Mouse (Mus musculus) cortical plate, adult 2 months (tissue): ENCODE results near the gene Ttll1. TPM values are rescaled to one million over a fixed set of nuclear protein-coding genes. Genes with fewer than 3 reads are reported as not detected.
"Not testable (repeated sequence)": the region's sequence is repeated elsewhere in the genome, so short reads cannot be mapped to it uniquely, and the experiment has no call there.

Experiments used
- H3K27ac ChIP-seq: fragments of 200-500 bp; 2 replicates; pipeline ENCODE4 v1.5.1; 2012; ENCODE audit warnings: low read length, control low read depth, inconsistent platforms; ENCODE audit not compliant: insufficient read depth
- H3K4me1 ChIP-seq: fragments of 200-500 bp; 2 replicates; pipeline ENCODE4 v1.6.1; 2011; ENCODE audit warnings: low read length; ENCODE audit not compliant: control insufficient read depth, insufficient read depth
- H3K4me3 ChIP-seq: fragments of 200-500 bp; 2 replicates; pipeline ENCODE4 v1.5.1; 2011; ENCODE audit warnings: mild to moderate bottlenecking, low read length, control low read depth; ENCODE audit not compliant: insufficient read depth
- CTCF ChIP-seq: fragments of 200-500 bp; IDR thresholded peaks from 2 replicates; pipeline ENCODE4 v1.5.1; 2011; ENCODE audit warnings: mild to moderate bottlenecking, control low read depth, low read length; ENCODE audit not compliant: insufficient read depth; ENCODE audit errors: extremely low read depth
- POLR2A ChIP-seq: fragments of 200-500 bp; IDR thresholded peaks from 2 replicates; pipeline ENCODE4 v1.6.1; 2011; ENCODE audit warnings: mild to moderate bottlenecking, low read length, control low read depth; ENCODE audit not compliant: insufficient read depth; ENCODE audit errors: extremely low read depth
- polyA plus RNA-seq: library from polyadenylated mRNA; depleted of rRNA; stranded (reverse); fragments of >200 nt; gene quantifications from 2 replicates; pipeline ENCODE4 v1.2.3, GENCODE M21; 2012

The Ttll1 gene
- polyA plus RNA-seq, 1 experiment: 50.1 TPM

DNA sequence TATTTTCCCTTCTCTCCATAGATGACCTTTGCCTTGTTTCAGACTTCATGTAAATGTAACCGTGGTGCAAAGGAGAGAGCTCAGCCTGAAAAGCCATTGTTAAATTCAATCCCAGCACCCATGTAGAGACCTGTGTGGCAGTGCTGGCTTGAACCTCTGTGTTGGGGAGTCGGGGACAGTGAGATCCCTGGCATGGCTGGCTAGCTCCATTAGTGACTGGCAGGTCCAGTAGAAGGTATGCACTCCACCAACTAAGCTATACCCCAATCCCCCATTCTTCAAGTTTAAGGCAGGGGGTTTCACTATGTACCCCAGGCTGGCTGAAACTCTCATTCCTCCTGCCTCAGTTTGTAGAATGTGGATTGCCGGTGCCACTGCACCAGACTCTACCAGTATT is 13.6 kb upstream of the Ttll1 start:
- Histone ChIP-seq H3K27ac (no peak overlapping the region), H3K4me1 (no peaks in the 10 kb centered on the region), H3K4me3 (no peak overlapping the region)
- TF ChIP-seq POLR2A (no peak), CTCF (no peak)

DNA sequence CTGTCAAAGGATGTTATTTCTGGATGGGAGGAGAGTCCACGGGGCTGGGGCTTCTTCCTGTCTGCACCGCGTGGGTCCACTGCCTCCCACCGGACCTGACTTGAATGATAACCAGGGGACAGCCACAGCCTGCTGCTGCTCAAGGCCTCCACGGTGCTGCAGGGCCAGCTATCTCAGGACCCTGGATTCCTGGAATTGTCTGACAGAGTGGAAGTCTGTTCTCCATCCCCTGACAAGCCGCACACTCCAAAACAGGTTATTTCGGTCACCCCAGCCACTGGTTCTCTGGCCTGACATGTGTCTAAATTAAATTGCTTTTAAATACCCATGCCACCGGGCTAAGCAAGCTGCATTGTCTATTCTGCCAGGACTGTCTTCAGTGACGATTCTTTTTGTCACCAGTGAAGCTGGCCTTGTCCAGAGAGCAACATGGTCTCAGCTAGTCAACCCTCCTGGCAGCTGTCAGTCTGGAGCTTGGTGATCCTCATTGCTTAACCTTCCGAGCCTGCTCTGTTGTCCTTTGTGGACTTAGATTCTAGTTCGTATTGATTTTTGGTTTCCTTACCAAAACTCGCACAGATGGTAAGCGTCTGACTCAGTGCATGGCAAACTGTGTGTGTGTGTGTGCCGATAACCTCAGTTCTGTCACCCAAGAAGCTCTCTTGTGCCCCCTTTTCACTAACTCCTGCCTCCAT is 13.1 kb upstream of the Ttll1 start:
- TF ChIP-seq POLR2A (no peak), CTCF (no peak)
- Histone ChIP-seq H3K4me3 (no peak overlapping the region), H3K4me1 (no peaks in the 10 kb centered on the region), H3K27ac (no peak overlapping the region)

DNA sequence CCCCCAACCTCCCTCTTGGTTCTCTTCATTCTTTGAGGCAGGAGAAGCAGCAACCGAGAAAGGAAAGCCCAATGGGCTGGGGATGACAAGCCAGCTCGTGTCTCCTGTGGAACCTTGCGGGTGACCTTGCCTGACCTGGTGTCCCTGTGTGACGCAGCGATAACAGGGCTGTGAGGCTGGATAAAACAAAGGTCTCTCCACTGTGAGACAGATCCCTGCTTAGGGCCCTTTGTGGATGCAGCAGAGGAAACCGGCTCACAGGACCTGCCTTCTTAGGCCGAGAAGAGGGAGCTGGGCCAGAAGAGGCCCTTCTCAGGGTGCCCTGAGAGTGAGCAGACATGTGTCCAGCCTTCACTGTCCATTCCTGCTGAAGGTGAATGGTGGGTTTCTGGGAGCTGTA is 12.5 kb upstream of the Ttll1 start:
- TF ChIP-seq CTCF: no peak

DNA sequence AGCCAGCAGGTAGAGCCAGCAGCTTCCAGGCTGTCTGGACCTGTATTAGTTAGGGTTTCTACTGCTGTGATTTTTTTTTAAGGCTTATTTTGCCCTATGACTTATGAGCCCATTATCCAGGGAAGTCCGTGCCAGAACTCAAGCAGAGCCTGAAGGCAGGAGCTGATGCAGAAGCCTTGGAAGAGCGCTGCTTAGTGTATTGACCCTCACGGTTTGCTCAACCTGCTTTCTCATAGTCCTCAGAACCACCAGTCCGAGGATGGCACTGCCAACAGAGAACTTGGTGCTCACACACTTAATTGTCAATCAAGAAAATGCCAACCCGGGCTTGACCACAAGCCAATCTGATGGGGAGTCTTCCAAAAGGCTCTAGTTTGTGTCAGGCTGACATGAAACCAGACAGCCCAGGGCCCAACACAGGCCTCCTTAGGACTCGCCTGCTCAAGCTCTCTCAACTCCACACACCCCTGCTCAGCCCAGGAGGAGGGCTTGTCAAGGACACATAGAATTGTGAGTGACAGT is 10.2 kb upstream of the Ttll1 start:
- H3K27ac ChIP-seq: no peak overlapping the region
- TF ChIP-seq POLR2A (no peak), CTCF (no peak)
- no peaks in the 10 kb centered on the region for H3K4me1 ChIP-seq
- H3K4me3 ChIP-seq: no peak overlapping the region

More for the DNA sequence above, 12.5 kb upstream of the Ttll1 start:
- Histone ChIP-seq H3K4me3 (no peak overlapping the region), H3K4me1 (no peaks in the 10 kb centered on the region), H3K27ac (no peak overlapping the region)

DNA sequence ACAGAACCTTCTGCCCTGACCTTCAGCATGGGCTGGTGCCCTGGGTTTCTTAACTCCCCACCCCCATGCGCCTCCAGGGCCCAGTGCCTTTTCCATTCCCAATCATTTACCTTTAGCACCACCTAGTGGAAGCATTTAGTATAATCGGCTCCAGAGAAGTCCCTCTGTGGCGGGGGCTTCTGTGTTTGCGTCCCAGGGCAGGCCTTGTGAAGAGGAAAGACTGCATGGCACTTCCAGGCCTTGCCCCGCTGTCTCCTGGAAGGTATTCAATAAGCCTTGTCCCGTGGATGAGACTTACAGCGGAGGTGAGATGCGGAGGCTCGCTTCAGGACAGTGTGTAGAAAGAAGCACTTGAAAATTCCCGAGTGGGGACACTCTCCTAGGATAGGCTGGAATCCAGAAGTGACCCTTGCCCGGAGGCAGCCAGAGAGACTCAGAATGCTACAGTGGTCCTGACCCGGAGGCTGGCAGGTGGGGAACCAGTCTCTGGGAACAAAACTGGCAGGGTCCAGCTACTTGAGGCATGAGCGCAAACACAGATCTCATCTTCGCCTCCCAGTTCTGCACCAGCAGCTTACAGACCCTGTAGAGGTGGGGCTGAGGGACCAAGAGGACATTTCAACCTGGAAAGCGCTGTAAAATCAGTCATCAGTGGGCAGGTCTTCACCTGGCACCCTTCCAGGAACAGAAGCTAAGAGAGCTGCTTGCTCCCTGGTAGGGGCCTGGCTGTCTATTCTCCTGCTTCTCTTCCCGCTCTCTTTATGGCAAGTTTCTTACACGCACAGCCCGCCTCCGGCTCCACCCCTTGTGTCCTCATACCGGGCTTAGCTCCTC is 7.7 kb upstream of the Ttll1 start:
- Histone ChIP-seq H3K27ac (no peak overlapping the region), H3K4me1 (no peaks in the 10 kb centered on the region), H3K4me3 (no peak overlapping the region)
- no peak for TF ChIP-seq POLR2A
- TF ChIP-seq CTCF: peak; percentile 79

DNA sequence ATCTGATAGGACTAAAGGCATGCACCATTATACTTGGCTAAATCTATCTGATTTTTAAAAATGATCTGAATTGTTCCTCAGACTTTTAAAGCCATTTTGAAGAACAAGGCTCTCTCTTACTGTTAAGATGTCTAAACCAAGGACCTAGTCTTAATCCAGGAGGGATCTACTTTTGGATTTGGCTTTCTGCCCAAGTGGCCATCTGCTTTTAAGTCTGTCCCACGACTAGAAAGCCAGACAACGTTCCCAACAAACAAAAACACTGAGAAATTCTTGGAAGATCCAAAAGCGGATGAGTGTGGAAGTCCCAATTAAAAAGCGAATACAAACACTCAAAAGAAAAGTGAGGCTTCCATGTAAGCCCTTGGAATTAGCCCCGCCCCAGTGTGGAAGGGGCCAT is 4.3 kb upstream of the Ttll1 start:
- Histone ChIP-seq H3K27ac (no peak overlapping the region), H3K4me3 (no peak overlapping the region), H3K4me1 (no peaks in the 10 kb centered on the region)
- TF ChIP-seq CTCF (no peak), POLR2A (no peak)

DNA sequence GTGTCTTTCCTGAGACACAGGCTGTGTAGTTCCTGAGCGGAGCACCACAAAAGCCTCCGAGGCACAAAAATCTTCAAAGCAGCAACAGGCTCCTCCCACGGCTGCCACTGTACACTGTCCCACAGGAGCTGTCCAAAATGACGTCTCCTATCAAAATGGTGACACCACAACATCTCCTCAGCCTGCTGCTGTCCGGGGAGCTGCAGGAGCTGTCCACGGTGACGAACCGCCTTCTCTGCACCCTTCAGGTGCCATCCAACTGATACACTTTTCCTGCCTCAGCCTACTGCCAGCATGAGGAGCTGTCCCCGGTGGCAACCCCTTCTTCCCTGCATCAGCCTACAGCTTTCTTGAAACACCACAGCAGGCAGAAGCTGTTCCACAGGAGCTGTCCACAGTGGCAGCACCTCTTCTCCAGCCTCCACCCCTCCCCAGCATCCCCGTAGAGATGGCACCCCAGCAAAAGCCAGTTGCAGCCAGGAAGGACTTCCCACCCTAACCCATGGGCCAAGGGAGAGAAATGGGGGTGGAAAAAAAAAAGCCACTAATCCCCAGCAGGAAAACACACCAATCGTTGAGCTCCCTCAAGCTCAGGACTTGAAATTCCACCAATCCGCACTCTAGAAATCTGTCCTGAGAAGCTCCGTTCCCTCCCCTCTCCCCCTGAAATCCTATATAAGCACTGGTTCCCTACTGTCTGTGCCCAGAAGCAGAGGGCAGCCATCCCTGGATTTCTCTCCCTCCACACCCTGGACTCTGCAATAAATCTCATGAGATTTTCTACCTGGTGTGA is 2.0 kb upstream of the Ttll1 start:
- Histone ChIP-seq H3K4me1 (no peaks in the 10 kb centered on the region; the same call in 1 of the 2 replicates), H3K27ac (no peak overlapping the region), H3K4me3 (no peak overlapping the region)
- no peak for TF ChIP-seq CTCF
- no peak for TF ChIP-seq POLR2A

DNA sequence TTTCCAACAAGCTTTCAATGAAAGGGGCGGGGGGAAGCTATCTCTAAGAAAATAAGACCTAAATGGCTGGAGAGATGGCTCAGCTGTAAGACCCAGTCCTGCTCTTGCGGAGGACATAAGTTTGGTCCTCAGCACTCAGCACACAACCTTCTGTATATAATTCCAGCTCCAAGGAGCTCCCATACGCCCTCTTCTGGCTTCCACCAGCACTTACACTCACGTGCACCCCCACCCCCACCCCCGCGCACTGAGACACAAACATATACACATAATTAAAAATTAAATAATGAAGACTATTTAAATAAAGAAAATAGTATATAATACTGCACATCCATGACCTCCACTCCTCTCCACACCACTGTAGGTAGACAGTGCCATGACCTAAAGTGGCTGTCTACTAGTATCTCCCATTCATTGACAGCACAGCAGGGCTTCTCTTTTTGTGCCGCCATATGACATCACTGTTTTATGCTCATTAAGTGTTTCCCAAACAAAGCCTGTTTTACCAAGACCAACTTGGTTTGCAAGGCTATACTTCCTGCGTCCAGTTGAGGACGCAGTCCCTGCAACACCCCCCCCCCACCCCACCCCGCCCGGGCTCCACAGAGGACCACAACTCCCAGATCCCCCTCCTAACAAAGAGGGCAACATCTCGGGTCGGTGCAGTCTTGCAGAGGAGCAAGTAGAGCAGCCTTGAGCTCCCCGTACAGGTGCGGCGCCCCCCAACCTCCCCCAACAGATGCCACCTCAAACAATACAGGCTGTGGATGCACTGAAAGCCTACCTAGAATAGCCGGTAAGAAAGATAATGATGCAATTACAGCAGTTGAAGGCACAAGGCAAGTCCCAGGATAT is 516 bp downstream of the Ttll1 start:
- no peaks in the 10 kb centered on the region; the same call in 1 of the 2 replicates for H3K4me1 ChIP-seq
- no peak overlapping the region for H3K27ac ChIP-seq
- H3K4me3 ChIP-seq: peak overlapping the region; percentile 61
- TF ChIP-seq POLR2A (no peak), CTCF (no peak)

DNA sequence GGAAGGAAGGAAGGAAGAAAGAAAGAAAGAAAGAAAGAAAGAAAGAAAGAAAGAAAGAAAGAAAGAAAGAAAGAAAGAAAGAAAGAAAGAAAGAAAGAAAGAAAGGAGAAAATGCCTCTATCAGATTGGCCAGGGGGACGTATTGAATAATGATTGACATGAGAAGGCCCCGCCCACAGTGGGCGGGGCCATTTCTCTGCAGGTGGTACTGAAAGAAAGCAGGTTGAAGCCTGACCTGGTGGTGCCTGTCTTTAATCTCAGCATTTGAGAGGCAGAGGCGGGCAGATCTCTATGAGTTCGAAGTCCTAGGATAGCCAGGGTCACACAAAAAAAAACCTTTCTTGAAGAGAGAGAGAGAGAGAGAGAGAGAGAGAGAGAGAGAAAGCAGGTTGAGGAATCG is 9.2 kb downstream of the Ttll1 start:
- not testable (repeated sequence) for H3K27ac ChIP-seq, H3K4me1 ChIP-seq, H3K4me3 ChIP-seq
